Mouse (Mus musculus): Measurements from ENCODE around the gene Ggta1. TPM values are rescaled to one million over a fixed set of nuclear protein-coding genes. Genes with fewer than 3 reads are reported as not detected.
A peak's percentile ranks its signal among the peaks of the same experiment; 100 is the strongest.
"Not testable (repeated sequence)": the region's sequence is repeated elsewhere in the genome, so short reads cannot be mapped to it uniquely, and the experiment has no call there.

Ggta1 gene
- polyA plus RNA-seq, 1 experiment from 2014 or later, result 18.6 TPM

DNA sequence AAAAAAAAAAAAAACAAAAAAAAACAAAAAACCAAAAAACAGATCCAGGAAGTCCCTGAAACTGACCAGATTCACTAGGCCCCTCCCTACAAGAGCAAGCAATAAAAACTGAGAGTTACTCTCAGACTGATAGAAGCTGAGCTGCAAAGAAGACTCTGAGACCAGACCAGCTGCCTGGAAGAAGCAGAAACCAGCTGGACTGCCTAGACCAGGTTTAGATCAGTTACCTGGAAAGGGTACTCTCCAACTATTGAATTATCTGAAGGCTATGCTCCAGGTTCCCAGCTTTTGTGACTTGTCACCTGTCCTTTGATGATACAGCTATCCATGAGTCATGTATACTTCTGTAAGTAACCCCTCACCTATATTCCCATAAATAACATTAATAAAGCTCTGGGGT, 3.7 kb downstream of the Ggta1 start:
- no peak overlapping the region for H3K4me3 ChIP-seq (ENCODE audit: low read depth, low read length)
- no peak overlapping the region for H3K27ac ChIP-seq (ENCODE audit: low read depth, low read length)
- peak overlapping the region; percentile 94 for H3K4me2 ChIP-seq
- peaks cover 5% of the 10 kb centered on the region; the same call in 1 of the 2 replicates for H3K36me3 ChIP-seq (ENCODE audit: control insufficient read depth, insufficient read depth, low read length)
- DNase-seq (ENCODE audit: low spot score) (no peak), ATAC-seq (replicated peaks; ENCODE audit: low FRiP score) (no peak)
- no peaks in the 10 kb centered on the region for H3K27me3 ChIP-seq (replicated peaks; ENCODE audit: control insufficient read depth, insufficient read depth, low read length)
- peaks cover 22% of the 10 kb centered on the region for H3K4me1 ChIP-seq (replicated peaks; ENCODE audit: control insufficient read depth, insufficient read depth, low read length)
- no peaks in the 10 kb centered on the region for H3K9me3 ChIP-seq (ENCODE audit: control insufficient read depth, low read length)
- no peak overlapping the region for H3K9ac ChIP-seq (ENCODE audit: low read depth, low read length)

DNA sequence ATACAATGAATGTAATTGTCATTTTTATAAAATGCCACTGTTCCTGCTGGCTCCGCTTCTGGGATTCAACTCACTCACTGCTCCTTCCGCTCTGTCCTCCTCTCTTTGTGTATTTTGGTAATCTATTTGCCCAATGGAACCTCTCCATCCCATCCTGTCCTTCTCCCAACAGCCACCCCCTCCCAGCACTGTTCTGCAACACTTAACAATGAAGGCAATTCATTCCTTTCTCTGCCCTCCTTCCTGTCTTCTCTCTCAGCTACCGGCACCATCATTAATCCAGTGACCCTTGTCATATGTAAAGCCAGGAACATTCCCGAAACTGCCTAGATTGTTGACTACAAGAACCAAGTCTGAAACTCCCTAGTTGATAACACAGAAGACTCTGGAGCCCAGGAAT, 4.6 kb downstream of the Ggta1 start:
- H3K9ac ChIP-seq (ENCODE audit: low read depth, low read length), result no peak overlapping the region

DNA sequence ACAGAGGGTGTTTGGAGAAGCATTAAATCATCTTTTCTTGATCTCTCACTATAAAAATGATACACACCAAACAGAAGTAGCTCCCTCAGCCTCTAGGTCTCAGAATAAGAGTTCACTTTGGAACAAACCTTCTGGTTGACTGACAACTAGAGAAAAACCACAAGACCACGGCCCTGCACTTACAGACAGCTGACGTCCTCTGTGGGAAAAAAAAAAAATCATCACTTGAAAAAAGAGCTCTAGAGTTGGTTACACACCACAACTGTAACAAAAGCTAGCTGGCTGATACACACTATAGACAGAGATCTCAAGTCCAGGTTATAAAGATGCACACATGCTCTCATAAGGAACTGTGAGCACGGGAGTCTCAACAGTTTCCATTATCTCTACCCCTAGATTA, 9.3 kb downstream of the Ggta1 start:
- H3K4me1 ChIP-seq (replicated peaks; ENCODE audit: control insufficient read depth, insufficient read depth, low read length), result peaks cover 50% of the 10 kb centered on the region
- 47% methylated on average over 3 of the region's 3 CpGs for WGBS
- H3K9me3 ChIP-seq (ENCODE audit: control insufficient read depth, low read length), result no peaks in the 10 kb centered on the region
- no peak overlapping the region for H3K27ac ChIP-seq (ENCODE audit: low read depth, low read length)
- no peak for ATAC-seq (replicated peaks; ENCODE audit: low FRiP score)
- peaks cover 5% of the 10 kb centered on the region; the same call in 1 of the 2 replicates for H3K36me3 ChIP-seq (ENCODE audit: control insufficient read depth, insufficient read depth, low read length)
- no peak for DNase-seq (ENCODE audit: low spot score)
- no peak overlapping the region for H3K4me3 ChIP-seq (ENCODE audit: low read depth, low read length)
- no peak overlapping the region for H3K9ac ChIP-seq (ENCODE audit: low read depth, low read length)
- no peak overlapping the region for H3K4me2 ChIP-seq
- no peaks in the 10 kb centered on the region for H3K27me3 ChIP-seq (replicated peaks; ENCODE audit: control insufficient read depth, insufficient read depth, low read length)

More for the DNA sequence above, 4.6 kb downstream of the Ggta1 start:
- 85% methylated on average over 4 of the region's 4 CpGs for WGBS
- ATAC-seq (replicated peaks; ENCODE audit: low FRiP score) (no peak), DNase-seq (ENCODE audit: low spot score) (no peak)
- Histone ChIP-seq H3K36me3 (ENCODE audit: control insufficient read depth, insufficient read depth, low read length) (peaks cover 5% of the 10 kb centered on the region; the same call in 1 of the 2 replicates), H3K9me3 (ENCODE audit: control insufficient read depth, low read length) (no peaks in the 10 kb centered on the region), H3K27me3 (replicated peaks; ENCODE audit: control insufficient read depth, insufficient read depth, low read length) (no peaks in the 10 kb centered on the region), H3K4me2 (no peak overlapping the region), H3K4me3 (ENCODE audit: low read depth, low read length) (no peak overlapping the region), H3K4me1 (replicated peaks; ENCODE audit: control insufficient read depth, insufficient read depth, low read length) (peaks cover 19% of the 10 kb centered on the region), H3K27ac (ENCODE audit: low read depth, low read length) (no peak overlapping the region)

DNA sequence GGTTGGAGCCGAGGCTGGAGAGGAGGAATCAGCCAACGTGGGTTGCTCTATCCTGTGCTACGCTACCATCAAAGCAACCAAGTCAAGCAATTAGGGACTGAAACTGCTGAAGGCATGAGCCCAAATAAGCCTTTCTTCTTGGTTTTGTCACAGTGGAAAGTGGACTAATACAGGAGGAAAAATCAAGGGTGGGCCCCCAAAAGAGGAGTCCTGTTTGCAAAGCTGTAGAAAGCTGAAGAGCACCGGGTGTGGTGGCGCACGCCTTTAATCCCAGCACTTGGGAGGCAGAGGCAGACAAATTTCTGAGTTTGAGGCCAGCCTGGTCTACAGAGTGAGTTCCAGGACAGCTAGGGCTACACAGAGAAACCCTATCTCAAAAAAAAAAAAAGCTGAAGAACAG, 10.3 kb downstream of the Ggta1 start:
- H3K9ac ChIP-seq (ENCODE audit: low read depth, low read length); H3K27ac ChIP-seq (ENCODE audit: low read depth, low read length); H3K36me3 ChIP-seq (ENCODE audit: control insufficient read depth, insufficient read depth, low read length); H3K4me2 ChIP-seq; DNase-seq (ENCODE audit: low spot score); H3K27me3 ChIP-seq (replicated peaks; ENCODE audit: control insufficient read depth, insufficient read depth, low read length); ATAC-seq (replicated peaks; ENCODE audit: low FRiP score); H3K9me3 ChIP-seq (ENCODE audit: control insufficient read depth, low read length); H3K4me3 ChIP-seq (ENCODE audit: low read depth, low read length): not testable (repeated sequence)
- H3K4me1 ChIP-seq (replicated peaks; ENCODE audit: control insufficient read depth, insufficient read depth, low read length), result peaks cover 60% of the 10 kb centered on the region
- WGBS, result 84% methylated on average over 6 of the region's 6 CpGs

DNA sequence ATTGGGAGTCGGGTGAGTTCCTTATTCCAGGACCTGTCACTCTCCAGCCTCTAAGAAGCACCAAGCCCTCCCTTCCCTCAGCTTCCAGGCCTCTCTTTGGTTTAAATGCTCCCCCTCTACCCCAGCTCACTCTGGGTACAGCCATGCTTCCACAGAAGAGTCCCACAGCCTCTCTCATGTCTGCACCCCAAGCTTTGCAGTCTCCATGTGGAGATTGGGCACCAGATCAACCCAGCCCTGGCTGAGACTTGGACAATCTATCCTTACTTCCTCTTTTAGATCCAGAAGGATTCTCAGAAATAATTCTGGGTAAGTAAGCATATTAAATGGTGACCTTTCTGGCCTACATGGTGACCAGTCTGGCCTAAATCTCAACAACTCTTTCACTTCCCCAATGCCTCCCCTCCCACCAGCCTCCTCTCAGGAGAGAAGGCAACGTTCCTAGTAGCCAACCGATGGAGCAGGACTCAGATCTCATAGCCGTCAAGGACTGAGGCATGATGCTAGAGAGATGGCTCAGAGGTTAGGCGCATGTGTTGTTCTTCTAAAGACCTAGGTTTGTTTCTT, 11.5 kb downstream of the Ggta1 start:
- DNase-seq (ENCODE audit: low spot score) (no peak), ATAC-seq (replicated peaks; ENCODE audit: low FRiP score) (no peak)
- H3K4me2 ChIP-seq, result peak overlapping the region; percentile 46
- H3K27me3 ChIP-seq (replicated peaks; ENCODE audit: control insufficient read depth, insufficient read depth, low read length), result no peaks in the 10 kb centered on the region
- no peaks in the 10 kb centered on the region for H3K9me3 ChIP-seq (ENCODE audit: control insufficient read depth, low read length)
- no peak overlapping the region; the same call in 1 of the 2 replicates for H3K9ac ChIP-seq (ENCODE audit: low read depth, low read length)
- H3K36me3 ChIP-seq (ENCODE audit: control insufficient read depth, insufficient read depth, low read length), result no peaks in the 10 kb centered on the region
- peaks cover 70% of the 10 kb centered on the region for H3K4me1 ChIP-seq (replicated peaks; ENCODE audit: control insufficient read depth, insufficient read depth, low read length)
- peak overlapping the region; percentile 16; the same call in 1 of the 2 replicates for H3K27ac ChIP-seq (ENCODE audit: low read depth, low read length)
- no peak overlapping the region for H3K4me3 ChIP-seq (ENCODE audit: low read depth, low read length)
- WGBS, result 71% methylated on average over 5 of the region's 5 CpGs

DNA sequence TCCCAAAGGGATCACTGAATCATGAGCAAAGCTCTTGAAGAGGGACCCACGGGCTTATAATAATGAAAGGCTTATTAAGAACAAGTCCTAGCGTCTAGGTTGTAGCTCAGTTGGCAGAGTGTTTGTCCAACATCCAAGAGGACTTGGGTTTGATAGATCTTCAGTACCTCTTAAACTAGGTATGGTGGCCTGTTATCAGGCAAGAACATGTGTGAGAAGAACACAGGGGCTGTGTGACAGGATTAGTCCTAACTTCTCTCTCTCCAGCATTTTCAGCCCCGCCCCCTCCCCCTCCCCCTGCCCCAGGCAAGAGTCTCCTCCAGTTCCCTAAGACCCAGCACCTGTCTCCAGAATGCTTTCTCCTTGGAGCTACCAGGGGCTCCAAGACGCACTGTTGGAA, 12.2 kb downstream of the Ggta1 start:
- peak overlapping the region; percentile 37 for H3K27ac ChIP-seq (ENCODE audit: low read depth, low read length)
- H3K9ac ChIP-seq (ENCODE audit: low read depth, low read length), result no peak overlapping the region; the same call in 1 of the 2 replicates
- no peaks in the 10 kb centered on the region for H3K9me3 ChIP-seq (ENCODE audit: control insufficient read depth, low read length)
- DNase-seq (ENCODE audit: low spot score) (no peak), ATAC-seq (replicated peaks; ENCODE audit: low FRiP score) (peak; percentile 86)
- peak overlapping the region; percentile 46 for H3K4me2 ChIP-seq
- peaks cover 77% of the 10 kb centered on the region for H3K4me1 ChIP-seq (replicated peaks; ENCODE audit: control insufficient read depth, insufficient read depth, low read length)
- no peaks in the 10 kb centered on the region for H3K27me3 ChIP-seq (replicated peaks; ENCODE audit: control insufficient read depth, insufficient read depth, low read length)
- H3K36me3 ChIP-seq (ENCODE audit: control insufficient read depth, insufficient read depth, low read length), result no peaks in the 10 kb centered on the region
- H3K4me3 ChIP-seq (ENCODE audit: low read depth, low read length), result 0 out of 2 replicates have a peak overlapping the region, but pooled peaks have one; percentile 2
- WGBS, result 53% methylated on average over 4 of the region's 4 CpGs

DNA sequence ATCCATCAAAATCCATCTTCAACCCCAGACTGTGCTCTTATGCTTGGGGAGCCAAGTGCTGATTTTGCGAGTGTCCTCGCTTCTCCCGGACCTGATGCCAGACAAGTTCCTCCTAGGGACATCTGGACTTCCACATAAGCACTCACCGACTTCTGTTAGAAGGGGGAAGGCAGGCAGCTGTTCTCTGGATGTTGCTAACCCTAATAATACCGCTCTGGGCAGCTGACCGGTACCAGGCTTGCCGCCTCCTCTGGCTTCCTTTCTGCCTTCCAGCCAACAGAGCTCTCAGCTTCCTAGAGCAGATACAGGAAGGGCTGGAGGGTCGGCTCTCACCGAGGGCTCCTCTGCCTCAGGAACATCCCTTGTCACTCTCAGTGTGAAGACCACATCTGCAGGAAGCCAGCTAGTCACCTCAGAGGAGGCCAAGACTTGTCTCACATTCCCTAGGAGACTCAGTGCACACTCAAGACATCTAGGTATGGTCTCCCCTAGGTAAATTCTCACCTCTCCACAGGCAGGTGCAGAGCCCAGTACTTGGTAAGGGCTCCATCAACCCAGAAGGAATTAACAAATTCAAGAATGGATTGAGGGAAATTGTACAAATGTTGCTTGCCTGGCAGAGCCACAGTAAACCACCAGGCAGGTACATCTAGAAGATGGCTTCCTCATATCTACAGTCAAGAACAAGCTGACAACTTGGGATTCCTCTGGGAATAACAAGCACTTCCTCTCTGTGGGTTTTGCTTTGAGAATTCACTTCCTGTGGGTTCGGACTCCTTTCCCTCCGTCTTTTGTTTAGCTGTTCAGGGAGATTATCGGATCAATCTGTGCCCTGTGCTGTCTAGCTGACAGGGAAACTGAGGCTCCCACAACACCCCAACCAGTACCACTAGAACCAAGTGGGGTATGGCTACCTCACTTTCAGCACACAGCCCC, 13.1 kb downstream of the Ggta1 start:
- Histone ChIP-seq H3K4me1 (replicated peaks; ENCODE audit: control insufficient read depth, insufficient read depth, low read length) (peaks cover 86% of the 10 kb centered on the region), H3K36me3 (ENCODE audit: control insufficient read depth, insufficient read depth, low read length) (no peaks in the 10 kb centered on the region), H3K27me3 (replicated peaks; ENCODE audit: control insufficient read depth, insufficient read depth, low read length) (no peaks in the 10 kb centered on the region), H3K4me2 (peak overlapping the region; percentile 46; the same call in 1 of the 2 replicates), H3K4me3 (ENCODE audit: low read depth, low read length) (no peak overlapping the region), H3K9me3 (ENCODE audit: control insufficient read depth, low read length) (no peaks in the 10 kb centered on the region), H3K9ac (ENCODE audit: low read depth, low read length) (no peak overlapping the region), H3K27ac (ENCODE audit: low read depth, low read length) (peak overlapping the region; percentile 37; the same call in 1 of the 2 replicates)
- DNase-seq (ENCODE audit: low spot score), result no peak
- ATAC-seq (replicated peaks; ENCODE audit: low FRiP score), result no peak
- 51% methylated on average over 12 of the region's 12 CpGs for WGBS

DNA sequence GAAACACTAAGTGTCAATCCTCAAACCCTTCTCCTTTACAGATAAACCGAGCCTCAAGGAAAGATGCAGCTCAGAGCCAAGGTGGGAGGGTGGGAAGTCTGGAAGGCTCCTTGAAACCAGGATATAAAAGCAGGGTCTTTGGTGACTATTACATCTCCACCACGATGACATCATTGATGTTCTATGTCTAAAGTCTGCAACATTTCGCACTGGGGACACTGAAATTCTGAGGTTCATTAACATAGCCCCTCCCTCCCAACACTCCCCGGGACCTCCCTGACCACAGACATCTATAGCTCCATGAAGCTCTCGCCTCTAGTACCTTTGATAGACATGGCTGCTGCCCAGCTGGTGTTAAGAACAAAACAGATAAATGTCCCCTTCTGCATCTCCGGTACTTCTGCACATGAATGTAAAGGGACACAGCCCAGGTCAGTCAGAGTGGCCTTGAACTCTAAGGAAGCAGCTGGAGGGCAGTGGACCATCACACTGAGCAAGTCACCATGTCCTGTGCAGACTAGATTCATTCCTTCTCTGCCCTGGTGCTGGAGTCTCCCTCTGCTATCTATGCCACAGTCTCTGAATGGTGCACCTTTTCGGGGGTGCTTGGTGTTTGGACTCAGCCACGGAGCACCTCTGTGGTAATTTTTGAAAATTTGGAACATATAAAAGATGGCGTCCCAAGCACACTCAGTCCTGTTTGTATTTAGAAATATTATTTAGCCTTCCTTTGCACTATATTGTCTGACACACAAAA, 13.9 kb downstream of the Ggta1 start:
- Histone ChIP-seq H3K4me1 (replicated peaks; ENCODE audit: control insufficient read depth, insufficient read depth, low read length) (peaks cover 91% of the 10 kb centered on the region), H3K9ac (ENCODE audit: low read depth, low read length) (no peak overlapping the region), H3K4me2 (no peak overlapping the region), H3K9me3 (ENCODE audit: control insufficient read depth, low read length) (no peaks in the 10 kb centered on the region), H3K27ac (ENCODE audit: low read depth, low read length) (no peak overlapping the region), H3K36me3 (ENCODE audit: control insufficient read depth, insufficient read depth, low read length) (no peaks in the 10 kb centered on the region), H3K4me3 (ENCODE audit: low read depth, low read length) (no peak overlapping the region), H3K27me3 (replicated peaks; ENCODE audit: control insufficient read depth, insufficient read depth, low read length) (no peaks in the 10 kb centered on the region)
- DNase-seq (ENCODE audit: low spot score), result no peak
- no peak for ATAC-seq (replicated peaks; ENCODE audit: low FRiP score)
- WGBS, result 53% methylated on average over 9 of the region's 9 CpGs

All from liver, embryonic 11.5 days (tissue).